7 mouse cellular contexts compared by ENCODE assay signal in genomic region chr3:79144672-79145406, GRCm38 (mm10).
A peak's percentile ranks its signal among the peaks of the same experiment; 100 is the strongest.
DNase-seq lines count a peak whose midpoint lies in the region; ATAC-seq and TF ChIP-seq lines count a peak whose summit lies in the region.

No protein-coding gene starts in this region.

- H3K4me2 ChIP-seq in forebrain, embryonic 11.5 days (ENCODE audit: low read depth, low read length, severe bottlenecking) = peak overlapping the region; percentile 32
- H3K4me2 ChIP-seq in hindbrain, embryonic 14.5 days (replicated peaks) = peak overlapping the region; percentile 58
- H3K4me2 ChIP-seq in midbrain, embryonic 12.5 days (replicated peaks) = peak overlapping the region; percentile 52

- H3K27ac ChIP-seq in forebrain, embryonic 11.5 days (ENCODE audit: low read depth, low read length) = peak overlapping the region; percentile 26
- peak overlapping the region; percentile 93 for H3K27ac ChIP-seq in hindbrain, embryonic 14.5 days
- H3K27ac ChIP-seq in midbrain, embryonic 12.5 days (replicated peaks) = peak overlapping the region; percentile 78

- no peaks in the 10 kb centered on the region for H3K27me3 ChIP-seq in E14TG2a.4 (ENCODE audit: insufficient read depth, low read length)
- no peaks in the 10 kb centered on the region for H3K27me3 ChIP-seq in forebrain, embryonic 11.5 days (ENCODE audit: control insufficient read depth, insufficient read depth, low read length)
- no peaks in the 10 kb centered on the region for H3K27me3 ChIP-seq in hindbrain, embryonic 14.5 days (ENCODE audit: control insufficient read depth, insufficient read depth, low read length)
- no peaks in the 10 kb centered on the region for H3K27me3 ChIP-seq in midbrain, embryonic 12.5 days

- H3K9me3 ChIP-seq in E14TG2a.4 (ENCODE audit: low read length) = no peaks in the 10 kb centered on the region
- no peaks in the 10 kb centered on the region for H3K9me3 ChIP-seq in forebrain, embryonic 11.5 days (ENCODE audit: control insufficient read depth, low read length)
- no peaks in the 10 kb centered on the region for H3K9me3 ChIP-seq in hindbrain, embryonic 14.5 days (ENCODE audit: control insufficient read depth, low read length)
- H3K9me3 ChIP-seq in midbrain, embryonic 12.5 days = no peaks in the 10 kb centered on the region

- DNase-seq in NIH3T3 (ENCODE audit: low read depth) = peak; percentile 66
- DNase-seq in forebrain, embryonic 11.5 days (ENCODE audit: low spot score) = no peak
- DNase-seq in hindbrain, embryonic 14.5 days (ENCODE audit: low spot score) = no peak
- DNase-seq in urinary bladder, adult 2 months (ENCODE audit: low spot score) = no peak

- no peak for TF ChIP-seq CTCF in E14TG2a.4 (conservative IDR thresholded peaks at IDR 0.05; ENCODE audit: low read length)

- peak; percentile 46 for ATAC-seq in forebrain, embryonic 11.5 days (replicated peaks; ENCODE audit: low FRiP score)
- ATAC-seq in hindbrain, embryonic 14.5 days (ENCODE audit: low FRiP score) = peak; percentile 35
- ATAC-seq in midbrain, embryonic 12.5 days (ENCODE audit: low FRiP score, low read depth) = peak; percentile 58
- no peak for ATAC-seq in megakaryocyte-erythroid progenitor cell, adult 5-6 weeks (replicated peaks; ENCODE audit: low FRiP score, low TSS enrichment, poor library complexity, severe bottlenecking)

- H3K36me3 ChIP-seq in E14TG2a.4 (ENCODE audit: insufficient read depth, low read length) = no peaks in the 10 kb centered on the region
- H3K36me3 ChIP-seq in forebrain, embryonic 11.5 days (ENCODE audit: control insufficient read depth, insufficient read depth, low read length) = no peaks in the 10 kb centered on the region
- H3K36me3 ChIP-seq in hindbrain, embryonic 14.5 days (replicated peaks; ENCODE audit: control insufficient read depth, insufficient read depth) = no peaks in the 10 kb centered on the region
- H3K36me3 ChIP-seq in midbrain, embryonic 12.5 days = no peaks in the 10 kb centered on the region

- peaks cover 29% of the 10 kb centered on the region for H3K4me1 ChIP-seq in E14TG2a.4 (replicated peaks; ENCODE audit: low read depth, low read length)
- H3K4me1 ChIP-seq in forebrain, embryonic 11.5 days (replicated peaks; ENCODE audit: control insufficient read depth, insufficient read depth, low read length) = peaks cover 12% of the 10 kb centered on the region
- peaks cover 28% of the 10 kb centered on the region for H3K4me1 ChIP-seq in hindbrain, embryonic 14.5 days (replicated peaks; ENCODE audit: control insufficient read depth, insufficient read depth, low read length)
- peaks cover 29% of the 10 kb centered on the region for H3K4me1 ChIP-seq in midbrain, embryonic 12.5 days

- peak overlapping the region; percentile 20; the same call in 1 of the 2 replicates for H3K4me3 ChIP-seq in E14TG2a.4 (replicated peaks; ENCODE audit: low read length)
- peak overlapping the region; percentile 9; the same call in 1 of the 2 replicates for H3K4me3 ChIP-seq in forebrain, embryonic 11.5 days (ENCODE audit: low read depth, low read length)
- H3K4me3 ChIP-seq in hindbrain, embryonic 14.5 days (replicated peaks; ENCODE audit: low read length) = peak overlapping the region; percentile 35
- peak overlapping the region; percentile 31 for H3K4me3 ChIP-seq in midbrain, embryonic 12.5 days

- WGBS in forebrain, embryonic 11.5 days = 20% methylated on average over 13 of the region's 13 CpGs
- 8% methylated on average over 13 of the region's 13 CpGs for WGBS in hindbrain, embryonic 14.5 days
- WGBS in midbrain, embryonic 12.5 days = 12% methylated on average over 13 of the region's 13 CpGs

- peak overlapping the region; percentile 41 for H3K9ac ChIP-seq in forebrain, embryonic 11.5 days (ENCODE audit: low read length)
- peak overlapping the region; percentile 62 for H3K9ac ChIP-seq in hindbrain, embryonic 14.5 days
- H3K9ac ChIP-seq in midbrain, embryonic 12.5 days (replicated peaks) = peak overlapping the region; percentile 49

Comparison
In these comparisons a context has a peak if more than half of its experiments do, and no peak if none do; other contexts are left out.
1. H3K27ac ChIP-seq: peak in every context shown above with its lines; median percentile 93 in hindbrain, embryonic 14.5 days; 78 in midbrain, embryonic 12.5 days; 26 in forebrain, embryonic 11.5 days.